Mouse (Mus musculus) monocyte, adult 59 days (primary cell): Measurements from ENCODE around the gene Cklf. TPM values are rescaled to one million over a fixed set of nuclear protein-coding genes. Genes with fewer than 3 reads are reported as not detected.

Source experiments
- total RNA-seq, 2 experiments: library from RNA; stranded (reverse); gene quantifications; one replicate each; pipeline ENCODE4 v1.2.4; 2023

The Cklf gene
- 10 to 100 TPM; 52.5 to 57.1 TPM for total RNA-seq

GRCm38 (mm10) chr8:104250439-104251367, at the start of gene Cklf:
Cklf (plus strand) TSS chr8:104250861.

GRCm38 (mm10) chr8:104248276-104248675, 2.4 kb upstream of the Cklf start, which contains the start of gene Tk2:
Tk2 (minus strand) TSS chr8:104248558.

GRCm38 (mm10) chr8:104293081-104293480, 42.4 kb downstream of the Cklf start, which contains the start of gene Cmtm2a:
Cmtm2a (minus strand) TSS chr8:104293181.

GRCm38 (mm10) chr8:104309441-104310155, 58.9 kb downstream of the Cklf start, which contains the start of the genes Gm45711 and Cmtm1:
Gm45711 (minus strand) TSS chr8:104310081.
Cmtm1 (minus strand) TSS chr8:104310145.

Other genes starting within 250 kb of the Cklf start
- 1 to 10 TPM in 1 of 2 experiments, under 1 TPM in 1; 0.67 to 2.9 TPM for gene Cdh5, start 149.2 kb upstream of the Cklf start, total RNA-seq
- gene Bean1, start 80.4 kb upstream of the Cklf start, total RNA-seq: not detected
- 10 to 100 TPM; 48.1 to 49.8 TPM for gene Tk2, start 2.3 kb upstream of the Cklf start, total RNA-seq
- gene Cmtm2a, start 42.3 kb downstream of the Cklf start, total RNA-seq: not detected
- not detected for gene Gm45711, start 59.2 kb downstream of the Cklf start, total RNA-seq
- gene Cmtm1, start 59.3 kb downstream of the Cklf start, total RNA-seq: not detected
- not detected for gene Gm11020, start 70.7 kb downstream of the Cklf start, total RNA-seq
- not detected for gene Cmtm2b, start 71.4 kb downstream of the Cklf start, total RNA-seq
- gene Cmtm3, start 88.5 kb downstream of the Cklf start, total RNA-seq: 100 to 1,000 TPM; 150 to 162 TPM
- gene Cmtm4, start 144.9 kb downstream of the Cklf start, total RNA-seq: 1 to 10 TPM; 3.4 to 3.6 TPM
- 10 to 100 TPM; 62.9 to 78.2 TPM for gene Dync1li2, start 192.2 kb downstream of the Cklf start, total RNA-seq